Mouse (Mus musculus): ENCODE data around the gene Fan1.

Gene Fan1

GRCm38 (mm10) chr7:64373830-64374562, at the start of gene Fan1:
Fan1 (minus strand) TSS chr7:64374095.
- peak; percentile 80 for DNase-seq (ENCODE audit: low read depth, low spot score)

- DNase-seq (ENCODE audit: low read depth, low spot score), result no peak
Measured at GRCm38 (mm10) chr7:64403989-64404388, 30.1 kb upstream of the Fan1 start.

- DNase-seq (ENCODE audit: low read depth, low spot score), result no peak
Measured at GRCm38 (mm10) chr7:64402452-64402851, 28.6 kb upstream of the Fan1 start.

- no peak for DNase-seq (ENCODE audit: low read depth, low spot score)
Measured at GRCm38 (mm10) chr7:64400725-64401124, 26.8 kb upstream of the Fan1 start.

GRCm38 (mm10) chr7:64392819-64393151, 18.9 kb upstream of the Fan1 start:
- DNase-seq (ENCODE audit: low read depth, low spot score), result peak; percentile 13

- DNase-seq (ENCODE audit: low read depth, low spot score), result peak; percentile 97
Measured at GRCm38 (mm10) chr7:64392122-64392818, 18.4 kb upstream of the Fan1 start, which contains the start of the genes Mphosph10 and Mcee. Mphosph10 (minus strand) TSS chr7:64392268. Mcee (plus strand) TSS chr7:64392607.

GRCm38 (mm10) chr7:64391479-64391878, 17.6 kb upstream of the Fan1 start:
- DNase-seq (ENCODE audit: low read depth, low spot score), result no peak

GRCm38 (mm10) chr7:64373147-64373829, 607 bp downstream of the Fan1 start:
- no peak for DNase-seq (ENCODE audit: low read depth, low spot score)

- DNase-seq (ENCODE audit: low read depth, low spot score), result no peak
Measured at GRCm38 (mm10) chr7:64371940-64372878, 1.7 kb downstream of the Fan1 start.

- no peak for DNase-seq (ENCODE audit: low read depth, low spot score)
Measured at GRCm38 (mm10) chr7:64369841-64370240, 4.1 kb downstream of the Fan1 start.

- DNase-seq (ENCODE audit: low read depth, low spot score), result no peak
Measured at GRCm38 (mm10) chr7:64365863-64366262, 8.0 kb downstream of the Fan1 start.

GRCm38 (mm10) chr7:64360586-64360945, 13.3 kb downstream of the Fan1 start:
- DNase-seq (ENCODE audit: low read depth, low spot score), result peak; percentile 36

GRCm38 (mm10) chr7:64359943-64360585, 13.8 kb downstream of the Fan1 start:
- no peak for DNase-seq (ENCODE audit: low read depth, low spot score)

- no peak for DNase-seq (ENCODE audit: low read depth, low spot score)
Measured at GRCm38 (mm10) chr7:64358666-64359065, 15.2 kb downstream of the Fan1 start.

GRCm38 (mm10) chr7:64357405-64357804, 16.5 kb downstream of the Fan1 start:
- DNase-seq (ENCODE audit: low read depth, low spot score), result peak; percentile 38

GRCm38 (mm10) chr7:64356661-64357060, 17.2 kb downstream of the Fan1 start:
- no peak for DNase-seq (ENCODE audit: low read depth, low spot score)

GRCm38 (mm10) chr7:64354206-64354605, 19.7 kb downstream of the Fan1 start:
- DNase-seq (ENCODE audit: low read depth, low spot score), result no peak

- DNase-seq (ENCODE audit: low read depth, low spot score), result peak; percentile 85
Measured at GRCm38 (mm10) chr7:64351087-64351486, 22.8 kb downstream of the Fan1 start.

- peak; percentile 83 for DNase-seq (ENCODE audit: low read depth, low spot score)
Measured at GRCm38 (mm10) chr7:64349147-64349861, 24.6 kb downstream of the Fan1 start.

- no peak for DNase-seq (ENCODE audit: low read depth, low spot score)
Measured at GRCm38 (mm10) chr7:64347813-64348212, 26.1 kb downstream of the Fan1 start.

All from telencephalon, adult 2 months (tissue).